ENCODE assay signal across 8 mouse cellular contexts in genomic region chr19:46762291-46762991, GRCm38 (mm10). TPM values are rescaled to one million over a fixed set of nuclear protein-coding genes. Genes with fewer than 3 reads are reported as not detected.
DNase-seq lines count a peak whose midpoint lies in the region; ATAC-seq and TF ChIP-seq lines count a peak whose summit lies in the region.

No protein-coding gene starts in this region.

- TF ChIP-seq POLR2A in limb, embryonic 14.5 days (IDR thresholded peaks at IDR 0.05; ENCODE audit: borderline replicate concordance, extremely low read depth, insufficient read depth, insufficient read length) = no peak
- no peak; the same call in 1 of the 2 replicates for TF ChIP-seq POLR2A in testis, adult 2 months (IDR thresholded peaks at IDR 0.05; ENCODE audit: control insufficient read depth, low read depth, low read length)

- 0 out of 2 replicates have a peak overlapping the region, but pooled peaks have one; percentile 43 for H3K27ac ChIP-seq in limb, embryonic 14.5 days (replicated peaks; ENCODE audit: low read depth, low read length)
- no peak overlapping the region for H3K27ac ChIP-seq in testis, adult 2 months (ENCODE audit: control insufficient read depth, insufficient read depth, low read depth, low read length)

- ATAC-seq in limb, embryonic 14.5 days (ENCODE audit: low FRiP score, low read depth) = no peak

- H3K36me3 ChIP-seq in limb, embryonic 14.5 days (ENCODE audit: control insufficient read depth, insufficient read depth, low read length) = no peaks in the 10 kb centered on the region
- no peaks in the 10 kb centered on the region for H3K36me3 ChIP-seq in testis, adult 2 months (ENCODE audit: control insufficient read depth, insufficient read depth, low read length)

- H3K9ac ChIP-seq in limb, embryonic 14.5 days (ENCODE audit: low read depth, low read length, severe bottlenecking) = peak overlapping the region; percentile 67

- peaks cover 31% of the 10 kb centered on the region for H3K27me3 ChIP-seq in limb, embryonic 14.5 days (ENCODE audit: control insufficient read depth, insufficient read depth, low read length)
- H3K27me3 ChIP-seq in testis, adult 2 months (ENCODE audit: control insufficient read depth, insufficient read depth, low read length) = no peaks in the 10 kb centered on the region

- peak overlapping the region; percentile 100 for H3K4me2 ChIP-seq in limb, embryonic 14.5 days (replicated peaks; ENCODE audit: low read depth, low read length, severe bottlenecking)

- H3K4me3 ChIP-seq in limb, embryonic 14.5 days (replicated peaks; ENCODE audit: low read length) = peak overlapping the region; percentile 86
- H3K4me3 ChIP-seq in testis, adult 2 months (ENCODE audit: control insufficient read depth, low read depth, low read length) = peak overlapping the region; percentile 89

- WGBS in limb, embryonic 14.5 days = 2% methylated on average over 45 of the region's 50 CpGs

- no peaks in the 10 kb centered on the region for H3K9me3 ChIP-seq in limb, embryonic 14.5 days (ENCODE audit: control insufficient read depth, low read length)

- peak; percentile 37 for DNase-seq in layer of hippocampus, adult 11-12 months (ENCODE audit: low spot score)
- no peak for DNase-seq in layer of hippocampus, adult 9-10 months (ENCODE audit: low spot score)
- peak; percentile 72 for DNase-seq in cerebellum, adult 9-11 months
- DNase-seq in frontal cortex, postnatal 36 days (ENCODE audit: low spot score in 2 of 2) = peak; percentile 46 to 59
- DNase-seq in kidney, adult 18-20 months = peak; percentile 47
- no peak for DNase-seq in limb, embryonic 14.5 days (ENCODE audit: low spot score)
- DNase-seq in neural tube, embryonic 10.5 days (ENCODE audit: extremely low spot score, low spot score) = peak; percentile 63

- H3K4me1 ChIP-seq in limb, embryonic 14.5 days (ENCODE audit: control insufficient read depth, insufficient read depth, low read length) = peaks cover 22% of the 10 kb centered on the region
- peaks cover 19% of the 10 kb centered on the region for H3K4me1 ChIP-seq in testis, adult 2 months (ENCODE audit: control insufficient read depth, insufficient read depth, low read length)

- no peak; the same call in 1 of the 2 replicates for TF ChIP-seq CTCF in testis, adult 2 months (IDR thresholded peaks at IDR 0.05; ENCODE audit: control insufficient read depth, insufficient read depth, insufficient replicate concordance, low read depth, low read length)

RNA-seq across cellular contexts. Expression of gene Cnnm2, which starts 1.0 kb away (rescaled TPM):
- polyA plus RNA-seq in limb, embryonic 14.5 days (2012; rRNA removed) = 6.7 and 9.8 TPM in 2 replicates
- 4.8 TPM in 2 replicates for polyA plus RNA-seq in limb, embryonic 14.5 days (2014; fragmentation: Nextera tagmentation; extraction: Ambion mirVana)
- polyA plus RNA-seq in testis, adult 2 months (2012; rRNA removed) = 3.3 and 4.2 TPM in 2 replicates

RNA-seq across cellular contexts. Expression of gene As3mt, which starts 55.2 kb away (rescaled TPM):
- polyA plus RNA-seq in limb, embryonic 14.5 days (2012; rRNA removed) = 13.1 and 16.2 TPM in 2 replicates
- polyA plus RNA-seq in limb, embryonic 14.5 days (2014; fragmentation: Nextera tagmentation; extraction: Ambion mirVana) = 26.8 and 28.2 TPM in 2 replicates
- 9.8 and 12.1 TPM in 2 replicates for polyA plus RNA-seq in testis, adult 2 months (2012; rRNA removed)

Comparison
In these comparisons a context has a peak if more than half of its experiments do, and no peak if none do; other contexts are left out.
1. DNase-seq: peak in layer of hippocampus, adult 11-12 months (single experiment), cerebellum, adult 9-11 months (single experiment), frontal cortex, postnatal 36 days (2 of 2), kidney, adult 18-20 months (single experiment) and neural tube, embryonic 10.5 days (single experiment); none in layer of hippocampus, adult 9-10 months (single experiment) and limb, embryonic 14.5 days (single experiment).